Mouse (Mus musculus): ENCODE measurements around the gene Sh3bp5l.

GRCm38 (mm10) chr11:58331149-58331495 is 598 bp downstream of the Sh3bp5l start:
- TF ChIP-seq GATA1 (IDR thresholded peaks at IDR 0.05; ENCODE audit: low read length) (no peak), TAL1 (IDR thresholded peaks at IDR 0.05; ENCODE audit: low read length) (no peak)
